Mouse (Mus musculus) CH12.LX (cell line): Measurements from ENCODE around the gene 1810046K07Rik. TPM values are rescaled to one million over a fixed set of nuclear protein-coding genes. Genes with fewer than 3 reads are reported as not detected.

Source experiments
- DNase-seq: peaks from one replicate; pipeline ENCODE4 v3.0.0-alpha.2; 2013; ENCODE audit errors: extremely low read depth
- H3K27ac ChIP-seq: 2 replicates; pipeline ENCODE4 v1.5.1; 2012; ENCODE audit warnings: low read depth, mild to moderate bottlenecking, control low read depth, moderate library complexity; ENCODE audit not compliant: insufficient read depth
- H3K27me3 ChIP-seq: replicated peaks from 2 replicates; pipeline ENCODE3; 2012; ENCODE audit warnings: inconsistent platforms
- H3K36me3 ChIP-seq, 2 experiments: replicated peaks in 1 of 2; 2 replicates each; pipeline versions ENCODE3 to v1.6.1; 2012; ENCODE audit warnings: inconsistent platforms in 1 of 2, low read length in 1 of 2, mild to moderate bottlenecking in 1 of 2, mixed read lengths in 1 of 2, moderate library complexity in 1 of 2; ENCODE audit not compliant: control insufficient read depth in 1 of 2, insufficient read depth in 1 of 2
- H3K4me1 ChIP-seq, 2 experiments: 2 replicates each; pipeline ENCODE4 v1.6.1; 2012; ENCODE audit warnings: inconsistent platforms in 1 of 2, moderate library complexity in 1 of 2; ENCODE audit not compliant: insufficient read depth in 2 of 2, control insufficient read depth in 1 of 2
- H3K4me2 ChIP-seq: 2 replicates; pipeline ENCODE4 v1.6.1; 2012; ENCODE audit warnings: low read depth, mild to moderate bottlenecking, control low read depth; ENCODE audit not compliant: poor library complexity, insufficient read depth, severe bottlenecking
- H3K4me3 ChIP-seq, 3 experiments: fragments of 150-350 bp in 1 of 3; sonication (generic) in 1 of 3; replicated peaks in 1 of 3; 2 replicates each; pipeline versions ENCODE3 to v1.5.1; 2011 to 2012; ENCODE audit warnings: low read depth in 2 of 3, low read length in 2 of 3, mild to moderate bottlenecking in 2 of 3, moderate library complexity in 2 of 3, control low read depth in 1 of 3, improper control_type of control experiment in 1 of 3, inconsistent platforms in 1 of 3, mixed read lengths in 1 of 3; ENCODE audit not compliant: poor library complexity in 1 of 3
- H3K79me2 ChIP-seq: replicated peaks from 2 replicates; pipeline ENCODE4 v1.6.1; 2012; ENCODE audit warnings: mild to moderate bottlenecking, moderate library complexity; ENCODE audit not compliant: control insufficient read depth, poor library complexity, insufficient read depth, severe bottlenecking; ENCODE audit errors: extremely low read depth
- H3K9ac ChIP-seq: 2 replicates; pipeline ENCODE4 v1.6.1; 2012; ENCODE audit warnings: low read depth, mild to moderate bottlenecking, control low read depth, moderate library complexity; ENCODE audit not compliant: insufficient read depth
- H3K9me3 ChIP-seq: replicated peaks from 2 replicates; pipeline ENCODE3; 2012; ENCODE audit warnings: low read length, inconsistent platforms, mixed read lengths
- CHD1 ChIP-seq: IDR thresholded peaks from 2 replicates; pipeline ENCODE4 v1.6.1; 2012; ENCODE audit warnings: low read depth, low read length, improper control_type of control experiment, inconsistent platforms
- CHD2 ChIP-seq: IDR thresholded peaks from 2 replicates; pipeline ENCODE4 v1.6.1; 2011; ENCODE audit warnings: low read length, improper control_type of control experiment
- JUND ChIP-seq: conservative IDR thresholded peaks from 2 replicates; pipeline ENCODE4 v1.6.1; 2011; ENCODE audit warnings: low read depth, low read length, improper control_type of control experiment
- MAFK ChIP-seq: IDR thresholded peaks from 2 replicates; pipeline ENCODE4 v1.6.1; 2011; ENCODE audit warnings: low read length, improper control_type of control experiment; ENCODE audit not compliant: insufficient replicate concordance
- MAX ChIP-seq: IDR thresholded peaks from 2 replicates; pipeline ENCODE4 v1.6.1; 2011; ENCODE audit warnings: low read length, improper control_type of control experiment
- MEF2A ChIP-seq: IDR thresholded peaks from 2 replicates; pipeline ENCODE4 v1.6.1; 2014; ENCODE audit warnings: low read depth, mild to moderate bottlenecking, inconsistent platforms, low read length, improper control_type of control experiment, borderline replicate concordance
- MYC ChIP-seq: IDR thresholded peaks from 2 replicates; pipeline ENCODE4 v1.6.1; 2011; ENCODE audit warnings: low read depth, mild to moderate bottlenecking, improper control_type of control experiment, low read length
- NELFE ChIP-seq: IDR thresholded peaks from 2 replicates; pipeline ENCODE4 v1.6.1; 2011; ENCODE audit warnings: low read depth, low read length, improper control_type of control experiment
- PAX5 ChIP-seq: IDR thresholded peaks from 2 replicates; pipeline ENCODE4 v1.6.1; 2012; ENCODE audit warnings: low read length, inconsistent platforms, mixed read lengths
- SIN3A ChIP-seq: IDR thresholded peaks from 2 replicates; pipeline ENCODE4 v1.6.1; 2012; ENCODE audit warnings: low read length, improper control_type of control experiment, inconsistent platforms
- SMC3 ChIP-seq: IDR thresholded peaks from 2 replicates; pipeline ENCODE4 v1.6.1; 2011; ENCODE audit warnings: low read depth, low read length, improper control_type of control experiment
- TBP ChIP-seq: conservative IDR thresholded peaks from 2 replicates; pipeline ENCODE4 v1.6.1; 2011; ENCODE audit warnings: low read depth, low read length, improper control_type of control experiment
- UBTF ChIP-seq: IDR thresholded peaks from 2 replicates; pipeline ENCODE4 v1.6.1; 2012; ENCODE audit warnings: low read depth, mild to moderate bottlenecking, inconsistent platforms, low read length, improper control_type of control experiment, moderate library complexity
- USF1 ChIP-seq: IDR thresholded peaks from 2 replicates; pipeline ENCODE4 v1.6.1; 2014; ENCODE audit warnings: low read depth, mild to moderate bottlenecking, inconsistent platforms, low read length, improper control_type of control experiment
- ZC3H11A ChIP-seq: IDR thresholded peaks from 2 replicates; pipeline ENCODE4 v1.6.1; 2012; ENCODE audit warnings: low read depth, mild to moderate bottlenecking, inconsistent platforms, low read length, improper control_type of control experiment
- ZKSCAN1 ChIP-seq: IDR thresholded peaks from 2 replicates; pipeline ENCODE4 v1.6.1; 2012; ENCODE audit warnings: low read depth, inconsistent platforms, low read length, improper control_type of control experiment, borderline replicate concordance
- ZMIZ1 ChIP-seq: IDR thresholded peaks from 2 replicates; pipeline ENCODE4 v1.6.1; 2012; ENCODE audit warnings: low read depth, mild to moderate bottlenecking, inconsistent platforms, low read length, improper control_type of control experiment
- dilution Hi-C: fragments of 300-500 bp; cut with MboI; formaldehyde crosslinking; loops from 2 replicates; pipeline ENCODE4 v1.14.3; 2020; ENCODE audit warnings: low sequenced_read_pairs; ENCODE audit not compliant: extremely low pct_unique_long_range_greater_than_20kb, extremely low pct_ligation_motif_present
- in situ Hi-C: fragments of 300-500 bp; cut with MboI; formaldehyde crosslinking; loops from 3 replicates; pipeline ENCODE4 v1.14.3; 2019; ENCODE audit warnings: low sequenced_read_pairs, low pct_ligation_motif_present, low pct_unique_long_range_greater_than_20kb, mixed read lengths
- polyA plus RNA-seq: library from polyadenylated mRNA; unstranded; fragments of >175 nt; gene quantifications from 2 replicates; pipeline ENCODE4 v1.2.1, GENCODE M21; 2012; ENCODE audit warnings: low read depth; ENCODE audit not compliant: insufficient read length
- total RNA-seq, 2 experiments: library from RNA; depleted of rRNA; stranded (reverse); fragments of 300-350 nt in 1 of 2; fragments of >200 nt in 1 of 2; gene quantifications; 2 replicates each; pipeline ENCODE4 v1.2.3; 2012 to 2014

1810046K07Rik gene
- total and polyA plus RNA-seq, 3 experiments, result 33.4 to 188 (median 59.9) TPM

GRCm38 (mm10) chr9:51286079-51286478 is 42.6 kb downstream of the 1810046K07Rik start:
- no peak for DNase-seq
- no peak overlapping the region for H3K9ac ChIP-seq
- no peaks in the 10 kb centered on the region; a peak in 1 of 4 replicates for H3K4me1 ChIP-seq
- peaks cover 32 to 49% of the 10 kb centered on the region in 2 experiments for H3K36me3 ChIP-seq
- TF ChIP-seq ZKSCAN1 (no peak), MAX (no peak), CHD1 (no peak), SIN3A (no peak), MYC (no peak)
- H3K27ac ChIP-seq, result no peak overlapping the region
- H3K79me2 ChIP-seq, result no peaks in the 10 kb centered on the region
- H3K9me3 ChIP-seq, result no peaks in the 10 kb centered on the region
- no peak overlapping the region for H3K4me2 ChIP-seq
- no peaks in the 10 kb centered on the region for H3K27me3 ChIP-seq
- in situ Hi-C loops (no loop called here), dilution Hi-C loops (no loop called here)
- no peak overlapping the region for H3K4me3 ChIP-seq

- Histone ChIP-seq H3K9me3 (no peaks in the 10 kb centered on the region), H3K27ac (no peak within 1 kb of the TSS), H3K4me3 (no peak within 1 kb of the TSS), H3K36me3 (peaks cover 0 to 16% of the 10 kb centered on the region in 2 experiments), H3K4me1 (peaks cover 0 to 9% of the 10 kb centered on the region in 2 experiments; a peak in 3 of 4 replicates), H3K9ac (no peak within 1 kb of the TSS), H3K27me3 (no peaks in the 10 kb centered on the region), H3K4me2 (no peak within 1 kb of the TSS), H3K79me2 (no peaks in the 10 kb centered on the region)
- dilution Hi-C loops (no loop called here), in situ Hi-C loops (no loop called here)
- TF ChIP-seq MAX (no peak), USF1 (no peak), PAX5 (no peak), CHD2 (no peak), ZMIZ1 (no peak), MAFK (no peak), MYC (no peak), SMC3 (no peak), ZC3H11A (no peak), MEF2A (no peak), UBTF (no peak), TBP (no peak), NELFE (no peak), JUND (no peak)
- DNase-seq, result no peak
Observed at GRCm38 (mm10) chr9:51278500-51279381, 50.0 kb downstream of the 1810046K07Rik start, which contains the start of gene Colca2. Gene Colca2, minus strand, starts transcription at chr9:51278569.
